Mouse (Mus musculus): ENCODE measurements at regions not wholly inside any gene's neighbourhood (a gene's known extent, or its start where the extent isn't known, plus 50 kb on each side); places are given as distances from the start of the nearest gene placed in this dataset.

DNA sequence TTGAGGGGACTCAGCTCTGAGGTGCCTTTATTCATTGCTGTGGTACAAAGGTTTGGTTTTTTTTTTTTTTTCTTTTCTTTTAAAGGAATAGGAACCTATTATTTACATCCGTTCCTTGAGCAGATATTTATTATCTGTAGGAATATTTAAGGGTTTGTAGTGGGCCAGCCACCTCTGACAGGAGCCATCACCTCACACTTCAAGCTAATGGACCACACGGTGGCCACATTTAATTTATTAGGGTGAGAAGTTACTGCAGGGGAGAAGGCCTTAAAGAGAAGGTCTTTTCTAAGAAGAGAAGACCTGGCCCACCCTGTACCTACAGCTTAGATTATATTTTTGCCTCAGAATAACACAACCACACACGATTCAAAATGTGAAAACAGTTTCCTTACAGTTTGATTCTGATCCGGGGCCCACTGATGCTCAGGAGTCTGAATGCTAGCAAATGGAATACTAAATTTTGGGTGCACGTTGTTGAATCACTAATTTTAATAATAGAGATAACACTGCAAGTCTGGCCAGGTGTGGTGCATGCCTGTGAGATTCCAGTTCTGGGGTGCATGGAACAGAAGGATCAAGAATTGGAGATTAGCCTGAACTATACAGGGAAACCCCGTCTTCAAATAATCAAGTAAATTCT is 255.6 kb upstream of the Nfe2l3 start:
- H3K4me1 ChIP-seq (ENCODE audit: control insufficient read depth, insufficient read depth, low read length) = no peaks in the 10 kb centered on the region
- TF ChIP-seq CTCF (IDR thresholded peaks at IDR 0.05; ENCODE audit: insufficient read depth, low read depth, low read length) (no peak), POLR2A (IDR thresholded peaks at IDR 0.05; ENCODE audit: insufficient read depth, low read depth, low read length) (no peak)
- H3K4me3 ChIP-seq (ENCODE audit: insufficient read depth, low read depth, low read length) = no peak overlapping the region
- no peak overlapping the region for H3K27ac ChIP-seq (ENCODE audit: insufficient read depth, low read depth, low read length)
- WGBS = 14% methylated on average over 6 of the region's 6 CpGs

DNA sequence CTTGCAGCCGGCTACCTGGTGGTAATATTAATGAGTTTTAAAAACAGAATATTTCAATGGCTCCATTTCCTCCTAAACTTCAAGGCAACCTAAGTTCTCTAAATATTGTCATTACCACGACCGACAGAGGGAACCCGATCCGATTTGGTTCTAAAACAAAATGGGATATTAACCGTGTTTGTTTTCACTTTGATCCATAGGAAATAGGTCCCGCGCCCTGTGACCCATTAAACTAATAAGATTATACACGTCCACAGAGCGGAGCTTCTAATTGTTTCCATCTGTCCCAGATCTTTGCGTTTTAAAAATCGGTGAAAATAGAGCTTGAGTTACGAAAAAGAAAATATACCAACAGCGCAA is 254.8 kb upstream of the Nfe2l3 start:
- TF ChIP-seq CTCF (IDR thresholded peaks at IDR 0.05; ENCODE audit: insufficient read depth, low read depth, low read length) (no peak), POLR2A (IDR thresholded peaks at IDR 0.05; ENCODE audit: insufficient read depth, low read depth, low read length) (no peak)
- Histone ChIP-seq H3K4me3 (ENCODE audit: insufficient read depth, low read depth, low read length) (no peak overlapping the region), H3K27ac (ENCODE audit: insufficient read depth, low read depth, low read length) (no peak overlapping the region), H3K4me1 (ENCODE audit: control insufficient read depth, insufficient read depth, low read length) (no peaks in the 10 kb centered on the region)
- WGBS = 5% methylated on average over 14 of the region's 14 CpGs

DNA sequence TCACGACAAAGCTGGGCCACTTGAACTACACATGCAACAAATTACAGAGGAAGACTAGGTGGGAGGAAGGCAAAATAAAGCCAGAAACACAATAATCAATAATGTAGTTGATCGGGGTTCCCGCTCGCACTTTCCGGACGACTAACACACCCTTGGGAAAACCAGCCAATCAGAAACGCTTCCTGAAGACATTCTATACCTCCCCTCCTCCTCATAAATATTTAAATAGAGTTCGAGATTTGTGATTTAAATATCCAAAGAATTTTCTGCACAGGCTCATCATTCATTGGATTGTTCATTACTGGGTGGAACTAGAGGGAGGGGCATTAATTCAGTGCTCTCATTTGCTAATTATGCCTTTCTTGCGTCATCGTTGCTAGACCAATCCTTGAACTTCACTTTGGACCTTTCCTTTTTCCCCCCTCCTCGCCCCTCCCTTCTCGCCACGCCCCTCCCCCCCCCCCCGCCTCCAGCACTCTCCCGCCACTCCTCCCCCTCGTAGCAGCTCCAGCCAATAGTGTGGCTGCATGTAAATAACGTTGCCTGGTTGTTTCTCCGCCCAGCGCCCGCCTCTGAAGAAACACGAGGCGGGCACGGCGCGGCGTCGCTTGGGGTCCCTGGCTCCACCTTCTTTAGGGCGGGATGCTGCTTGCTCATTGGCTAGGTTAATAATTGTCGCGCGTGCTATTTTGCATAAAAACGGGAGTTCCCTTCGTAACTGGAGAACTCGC is 254.2 kb upstream of the Nfe2l3 start:
- Histone ChIP-seq H3K4me3 (ENCODE audit: insufficient read depth, low read depth, low read length) (no peak overlapping the region), H3K4me1 (ENCODE audit: control insufficient read depth, insufficient read depth, low read length) (no peaks in the 10 kb centered on the region), H3K27ac (ENCODE audit: insufficient read depth, low read depth, low read length) (no peak overlapping the region)
- 2% methylated on average over 31 of the region's 34 CpGs for WGBS
- TF ChIP-seq POLR2A (IDR thresholded peaks at IDR 0.05; ENCODE audit: insufficient read depth, low read depth, low read length) = no peak
- no peak for TF ChIP-seq CTCF (IDR thresholded peaks at IDR 0.05; ENCODE audit: insufficient read depth, low read depth, low read length)

- WGBS = 3% methylated on average over 17 of the region's 17 CpGs
- H3K27ac ChIP-seq (ENCODE audit: insufficient read depth, low read depth, low read length) = no peak overlapping the region
- H3K4me3 ChIP-seq (ENCODE audit: insufficient read depth, low read depth, low read length) = no peak overlapping the region
- no peaks in the 10 kb centered on the region for H3K4me1 ChIP-seq (ENCODE audit: control insufficient read depth, insufficient read depth, low read length)
- TF ChIP-seq POLR2A (IDR thresholded peaks at IDR 0.05; ENCODE audit: insufficient read depth, low read depth, low read length) (no peak), CTCF (IDR thresholded peaks at IDR 0.05; ENCODE audit: insufficient read depth, low read depth, low read length) (no peak)
Measured at GRCm38 (mm10) chr6:51178799-51179398, 253.6 kb upstream of the Nfe2l3 start.

DNA sequence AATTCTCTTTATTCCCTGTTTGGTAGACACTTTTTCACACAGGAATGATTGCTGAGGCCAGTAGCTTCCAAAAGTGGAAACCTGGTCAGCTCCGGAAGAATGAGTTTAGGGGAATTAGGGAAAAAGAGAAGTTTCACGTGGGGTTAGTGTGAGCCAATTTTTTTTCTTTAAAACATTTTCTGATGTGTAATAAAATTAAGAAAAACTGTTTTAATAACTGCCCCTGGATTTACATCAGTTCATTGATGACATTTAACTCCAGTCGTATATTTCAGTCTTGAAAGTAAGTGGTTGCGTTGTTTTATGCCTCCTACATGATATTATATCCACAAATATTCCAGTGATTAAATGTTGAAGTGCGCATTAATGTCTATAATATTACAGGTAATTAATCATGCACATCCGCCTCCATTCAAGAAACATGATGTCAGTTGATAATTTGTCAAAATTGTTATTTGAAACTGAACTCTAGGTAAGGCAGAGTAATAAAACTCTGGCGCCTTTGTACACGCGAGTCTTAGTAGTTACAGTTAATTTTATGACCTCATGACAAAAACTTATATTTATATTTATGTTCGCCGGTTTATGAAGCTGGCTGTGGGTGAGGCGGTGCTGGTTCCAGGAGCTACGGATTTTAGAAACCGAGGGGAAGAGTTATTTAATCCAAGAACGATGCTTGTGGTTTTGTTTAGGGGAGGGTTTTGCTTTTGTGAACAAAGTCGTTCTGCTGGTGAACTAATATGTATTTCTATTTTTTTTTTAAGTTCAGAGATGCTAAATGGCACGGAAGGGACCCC is 252.5 kb upstream of the Nfe2l3 start:
- Histone ChIP-seq H3K4me3 (ENCODE audit: insufficient read depth, low read depth, low read length) (no peak overlapping the region), H3K4me1 (ENCODE audit: control insufficient read depth, insufficient read depth, low read length) (no peaks in the 10 kb centered on the region), H3K27ac (ENCODE audit: insufficient read depth, low read depth, low read length) (no peak overlapping the region)
- WGBS = 11% methylated on average over 17 of the region's 17 CpGs
- TF ChIP-seq CTCF (IDR thresholded peaks at IDR 0.05; ENCODE audit: insufficient read depth, low read depth, low read length) = no peak
- no peak for TF ChIP-seq POLR2A (IDR thresholded peaks at IDR 0.05; ENCODE audit: insufficient read depth, low read depth, low read length)

- WGBS = 11% methylated on average over 11 of the region's 11 CpGs
- H3K4me1 ChIP-seq (ENCODE audit: control insufficient read depth, insufficient read depth, low read length) = no peaks in the 10 kb centered on the region
- no peak overlapping the region for H3K27ac ChIP-seq (ENCODE audit: insufficient read depth, low read depth, low read length)
- TF ChIP-seq CTCF (IDR thresholded peaks at IDR 0.05; ENCODE audit: insufficient read depth, low read depth, low read length) (no peak), POLR2A (IDR thresholded peaks at IDR 0.05; ENCODE audit: insufficient read depth, low read depth, low read length) (no peak)
- no peak overlapping the region for H3K4me3 ChIP-seq (ENCODE audit: insufficient read depth, low read depth, low read length)
Measured at GRCm38 (mm10) chr6:51180881-51181875, 251.3 kb upstream of the Nfe2l3 start.

GRCm38 (mm10) chr6:51181905-51182304 is 250.6 kb upstream of the Nfe2l3 start:
- TF ChIP-seq CTCF (IDR thresholded peaks at IDR 0.05; ENCODE audit: insufficient read depth, low read depth, low read length) (no peak), POLR2A (IDR thresholded peaks at IDR 0.05; ENCODE audit: insufficient read depth, low read depth, low read length) (no peak)
- 32% methylated on average over 10 of the region's 10 CpGs for WGBS
- Histone ChIP-seq H3K4me1 (ENCODE audit: control insufficient read depth, insufficient read depth, low read length) (no peaks in the 10 kb centered on the region), H3K4me3 (ENCODE audit: insufficient read depth, low read depth, low read length) (no peak overlapping the region), H3K27ac (ENCODE audit: insufficient read depth, low read depth, low read length) (no peak overlapping the region)

DNA sequence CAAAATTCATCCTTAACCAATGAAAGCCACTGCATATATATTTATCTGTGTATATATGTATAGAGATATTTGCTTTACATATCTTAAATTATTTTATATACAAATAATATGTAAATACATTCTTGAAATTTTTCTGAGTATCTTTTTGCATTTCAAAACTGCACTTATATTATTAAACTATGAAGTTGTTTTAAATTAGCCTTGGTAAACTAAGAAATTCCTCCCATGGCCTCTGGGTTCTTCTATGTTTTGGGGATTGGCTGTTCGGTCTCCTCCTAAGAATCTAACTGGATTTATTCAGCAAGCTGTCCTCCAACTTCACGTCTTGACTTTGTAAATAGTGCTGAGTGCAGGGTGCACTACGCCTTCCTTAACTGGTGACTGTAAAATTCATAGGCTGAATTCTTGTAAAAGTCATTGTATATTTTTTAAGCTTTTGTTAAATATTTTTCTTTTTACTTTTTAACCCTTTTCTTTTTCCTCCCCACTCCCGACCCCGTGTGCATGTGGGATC is 249.6 kb upstream of the Nfe2l3 start:
- no peak overlapping the region for H3K4me3 ChIP-seq (ENCODE audit: insufficient read depth, low read depth, low read length)
- TF ChIP-seq POLR2A (IDR thresholded peaks at IDR 0.05; ENCODE audit: insufficient read depth, low read depth, low read length) (no peak), CTCF (IDR thresholded peaks at IDR 0.05; ENCODE audit: insufficient read depth, low read depth, low read length) (no peak)
- no peaks in the 10 kb centered on the region for H3K4me1 ChIP-seq (ENCODE audit: control insufficient read depth, insufficient read depth, low read length)
- H3K27ac ChIP-seq (ENCODE audit: insufficient read depth, low read depth, low read length) = no peak overlapping the region
- WGBS = 9% methylated on average over 5 of the region's 5 CpGs
